Mouse (Mus musculus): ENCODE data around the gene Sptan1.

GRCm38 (mm10) chr2:30067962-30068361 is 102.6 kb downstream of the Sptan1 start:
- TF ChIP-seq CTCF (IDR thresholded peaks at IDR 0.05; ENCODE audit: insufficient read depth, low read depth, low read length) (no peak), POLR2A (IDR thresholded peaks at IDR 0.05; ENCODE audit: insufficient read depth, low read depth, low read length) (no peak)
